Comparison of ENCODE assay signal across 9 mouse cellular contexts in genomic region chr1:78860056-78860455, GRCm38 (mm10). TPM values are rescaled to one million over a fixed set of nuclear protein-coding genes. Genes with fewer than 3 reads are reported as not detected.
DNase-seq lines count a peak whose midpoint lies in the region; ATAC-seq and TF ChIP-seq lines count a peak whose summit lies in the region.
"Had no signal": no experiment of that assay in that cellular context is flagged by ENCODE, and none has a peak within 500 bp of the region (broad histone marks: within the 10 kb centered on the region; RNA-seq: fewer than 3 reads in every experiment).

No protein-coding gene starts in this region.

- H3K9me3 ChIP-seq in hindbrain, embryonic 12.5 days (replicated peaks): no peaks in the 10 kb centered on the region
- no peaks in the 10 kb centered on the region for H3K9me3 ChIP-seq in hindbrain, embryonic 14.5 days (ENCODE audit: control insufficient read depth, low read length)
- 0 out of 2 replicates have a peak, but pooled peaks cover 3% of the 10 kb centered on the region for H3K9me3 ChIP-seq in heart, embryonic 13.5 days
- H3K9me3 ChIP-seq in lung, embryonic 15.5 days: no peaks in the 10 kb centered on the region
- H3K9me3 ChIP-seq: limb, embryonic 12.5 days had no signal

- no peaks in the 10 kb centered on the region for H3K4me1 ChIP-seq in hindbrain, embryonic 12.5 days
- no peaks in the 10 kb centered on the region for H3K4me1 ChIP-seq in hindbrain, embryonic 14.5 days (replicated peaks; ENCODE audit: control insufficient read depth, insufficient read depth, low read length)
- peaks cover 31% of the 10 kb centered on the region for H3K4me1 ChIP-seq in heart, embryonic 13.5 days
- H3K4me1 ChIP-seq in lung, embryonic 15.5 days: peaks cover 11% of the 10 kb centered on the region
- H3K4me1 ChIP-seq in thymus, adult 2 months (replicated peaks; ENCODE audit: control insufficient read depth, insufficient read depth, low read length): no peaks in the 10 kb centered on the region
- H3K4me1 ChIP-seq: limb, embryonic 12.5 days had no signal

- no peaks in the 10 kb centered on the region for H3K27me3 ChIP-seq in hindbrain, embryonic 12.5 days
- no peaks in the 10 kb centered on the region for H3K27me3 ChIP-seq in hindbrain, embryonic 14.5 days (ENCODE audit: control insufficient read depth, insufficient read depth, low read length)
- H3K27me3 ChIP-seq in heart, embryonic 13.5 days (replicated peaks): no peaks in the 10 kb centered on the region
- no peaks in the 10 kb centered on the region for H3K27me3 ChIP-seq in lung, embryonic 15.5 days
- no peaks in the 10 kb centered on the region for H3K27me3 ChIP-seq in thymus, adult 2 months (ENCODE audit: control insufficient read depth, insufficient read depth, low read length)
- H3K27me3 ChIP-seq: limb, embryonic 12.5 days had no signal

- TF ChIP-seq POLR2A in thymus, adult 2 months (IDR thresholded peaks at IDR 0.05; ENCODE audit: control insufficient read depth, extremely low read depth, insufficient read depth, low read length, poor library complexity): no peak

- no peak overlapping the region for H3K27ac ChIP-seq in hindbrain, embryonic 12.5 days
- H3K27ac ChIP-seq in hindbrain, embryonic 14.5 days: no peak overlapping the region
- peak overlapping the region; percentile 75 for H3K27ac ChIP-seq in heart, embryonic 13.5 days (replicated peaks)
- peak overlapping the region; percentile 58 for H3K27ac ChIP-seq in lung, embryonic 15.5 days
- H3K27ac ChIP-seq in thymus, adult 2 months (ENCODE audit: control insufficient read depth, insufficient read depth, low read length): no peak overlapping the region
- H3K27ac ChIP-seq: limb, embryonic 12.5 days had no signal

- no peak overlapping the region for H3K4me2 ChIP-seq in hindbrain, embryonic 12.5 days (replicated peaks)
- H3K4me2 ChIP-seq in hindbrain, embryonic 14.5 days (replicated peaks): no peak overlapping the region
- peak overlapping the region; percentile 44 for H3K4me2 ChIP-seq in heart, embryonic 13.5 days
- H3K4me2 ChIP-seq in lung, embryonic 15.5 days: no peak overlapping the region
- H3K4me2 ChIP-seq: limb, embryonic 12.5 days had no signal

- no peak overlapping the region for H3K4me3 ChIP-seq in hindbrain, embryonic 12.5 days
- H3K4me3 ChIP-seq in hindbrain, embryonic 14.5 days (replicated peaks; ENCODE audit: low read length): no peak overlapping the region
- H3K4me3 ChIP-seq in heart, embryonic 13.5 days: no peak overlapping the region
- H3K4me3 ChIP-seq in lung, embryonic 15.5 days: no peak overlapping the region
- no peak overlapping the region for H3K4me3 ChIP-seq in thymus, adult 2 months (ENCODE audit: control insufficient read depth, insufficient read depth, low read length)
- H3K4me3 ChIP-seq: limb, embryonic 12.5 days had no signal

- no peak for DNase-seq in hindbrain, embryonic 14.5 days (ENCODE audit: low spot score)
- peak; percentile 13 for DNase-seq in ZHBTc4 (ENCODE audit: low read depth, low spot score)
- DNase-seq in thymus, adult 2 months: no peak
- no peak for DNase-seq in left cerebral cortex, adult 18-20 months (ENCODE audit: low spot score in 2 of 2)

- TF ChIP-seq CTCF in thymus, adult 2 months (IDR thresholded peaks at IDR 0.05; ENCODE audit: borderline replicate concordance, control insufficient read depth, extremely low read depth, insufficient read depth, low read length, poor library complexity): no peak

- 82% methylated on average over 7 of the region's 7 CpGs for WGBS in hindbrain, embryonic 12.5 days
- WGBS in hindbrain, embryonic 14.5 days: 80% methylated on average over 7 of the region's 7 CpGs
- 29% methylated on average over 7 of the region's 7 CpGs for WGBS in heart, embryonic 13.5 days
- WGBS in lung, embryonic 15.5 days: 46% methylated on average over 7 of the region's 7 CpGs
- 93% methylated on average over 7 of the region's 7 CpGs for WGBS in thymus, adult 2 months

- no peak overlapping the region for H3K9ac ChIP-seq in hindbrain, embryonic 12.5 days
- no peak overlapping the region for H3K9ac ChIP-seq in hindbrain, embryonic 14.5 days
- H3K9ac ChIP-seq in heart, embryonic 13.5 days: no peak overlapping the region
- H3K9ac ChIP-seq in lung, embryonic 15.5 days: no peak overlapping the region
- H3K9ac ChIP-seq: limb, embryonic 12.5 days had no signal

- peak; percentile 69 for ATAC-seq in hindbrain, embryonic 12.5 days (ENCODE audit: low FRiP score)
- ATAC-seq in hindbrain, embryonic 14.5 days (ENCODE audit: low FRiP score): no peak
- ATAC-seq in heart, embryonic 13.5 days (ENCODE audit: extremely low read depth, insufficient number of reproducible peaks, low FRiP score, low TSS enrichment): no peak
- ATAC-seq in lung, embryonic 15.5 days (ENCODE audit: borderline replicate concordance, extremely low read depth, low FRiP score, low TSS enrichment): peak; percentile 90
- no peak for ATAC-seq in activated CD4-positive, CD25-positive, alpha-beta regulatory T cell, adult 4 months

- no peaks in the 10 kb centered on the region for H3K36me3 ChIP-seq in hindbrain, embryonic 12.5 days
- no peaks in the 10 kb centered on the region for H3K36me3 ChIP-seq in hindbrain, embryonic 14.5 days (replicated peaks; ENCODE audit: control insufficient read depth, insufficient read depth)
- no peaks in the 10 kb centered on the region for H3K36me3 ChIP-seq in heart, embryonic 13.5 days
- H3K36me3 ChIP-seq in lung, embryonic 15.5 days: no peaks in the 10 kb centered on the region
- H3K36me3 ChIP-seq in thymus, adult 2 months (ENCODE audit: control insufficient read depth, insufficient read depth, low read length): no peaks in the 10 kb centered on the region
- H3K36me3 ChIP-seq: limb, embryonic 12.5 days had no signal

RNA-seq across cellular contexts. Expression of gene Kcne4, which starts 43.5 kb away (rescaled TPM):
- polyA plus RNA-seq in hindbrain, embryonic 12.5 days (2016; fragmentation: Nextera tagmentation; extraction: Ambion mirVana): 1.7 and 2.2 TPM in 2 replicates
- 1.1 and 1.7 TPM in 2 replicates for polyA plus RNA-seq in hindbrain, embryonic 14.5 days (2014; fragmentation: Nextera tagmentation; extraction: Ambion mirVana)
- polyA plus RNA-seq in heart, embryonic 13.5 days (2015; fragmentation: Nextera tagmentation; extraction: Ambion mirVana): 4.1 and 4.2 TPM in 2 replicates
- 14.2 and 15.6 TPM in 2 replicates for polyA plus RNA-seq in lung, embryonic 15.5 days (2015; fragmentation: Nextera tagmentation; extraction: Ambion mirVana)
- 0.36 and 0.44 TPM in 2 replicates for polyA plus RNA-seq in thymus, adult 2 months (2012; rRNA removed)
- not detected for polyA plus RNA-seq in activated CD4-positive, CD25-positive, alpha-beta regulatory T cell, adult 4 months (2017; shearing (Covaris generic))
- 1 to 10 TPM; 1.4 to 1.5 TPM for total RNA-seq in left cerebral cortex, adult 18-20 months (2021)

Comparison
In these comparisons a context has a peak if more than half of its experiments do, and no peak if none do; other contexts are left out.
1. ATAC-seq: peak in hindbrain, embryonic 12.5 days (single experiment) and lung, embryonic 15.5 days (single experiment); none in hindbrain, embryonic 14.5 days (single experiment), heart, embryonic 13.5 days (single experiment) and activated CD4-positive, CD25-positive, alpha-beta regulatory T cell, adult 4 months (single experiment).
2. H3K27ac ChIP-seq: peak in heart, embryonic 13.5 days (single experiment) and lung, embryonic 15.5 days (single experiment); none in hindbrain, embryonic 12.5 days (single experiment), hindbrain, embryonic 14.5 days (single experiment) and thymus, adult 2 months (single experiment).